Mouse (Mus musculus): Measurements from ENCODE around the gene Dnase2b.
A peak's percentile ranks its signal among the peaks of the same experiment; 100 is the strongest.

Gene Dnase2b

DNA sequence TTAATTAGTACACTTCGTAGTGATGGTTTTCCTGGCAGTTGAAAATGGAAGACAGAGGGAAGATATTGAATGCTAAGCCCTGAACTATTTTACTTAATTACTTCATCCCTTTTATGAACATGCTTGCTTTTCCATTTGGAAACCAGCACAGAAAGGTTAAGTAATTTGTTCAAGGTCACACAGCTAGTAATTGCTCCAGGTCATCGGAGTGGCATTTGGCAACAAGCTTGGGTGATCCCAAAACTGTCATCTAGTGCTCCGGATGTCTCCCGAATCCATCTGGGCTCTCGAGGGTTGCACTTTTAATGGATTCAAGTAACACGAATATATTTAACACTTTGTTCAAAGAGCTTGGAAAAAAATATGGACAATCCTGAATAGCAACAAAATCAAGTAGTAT lies 44.5 kb downstream of the Dnase2b start:
- DNase-seq (ENCODE audit: low read depth, low spot score) = no peak

DNA sequence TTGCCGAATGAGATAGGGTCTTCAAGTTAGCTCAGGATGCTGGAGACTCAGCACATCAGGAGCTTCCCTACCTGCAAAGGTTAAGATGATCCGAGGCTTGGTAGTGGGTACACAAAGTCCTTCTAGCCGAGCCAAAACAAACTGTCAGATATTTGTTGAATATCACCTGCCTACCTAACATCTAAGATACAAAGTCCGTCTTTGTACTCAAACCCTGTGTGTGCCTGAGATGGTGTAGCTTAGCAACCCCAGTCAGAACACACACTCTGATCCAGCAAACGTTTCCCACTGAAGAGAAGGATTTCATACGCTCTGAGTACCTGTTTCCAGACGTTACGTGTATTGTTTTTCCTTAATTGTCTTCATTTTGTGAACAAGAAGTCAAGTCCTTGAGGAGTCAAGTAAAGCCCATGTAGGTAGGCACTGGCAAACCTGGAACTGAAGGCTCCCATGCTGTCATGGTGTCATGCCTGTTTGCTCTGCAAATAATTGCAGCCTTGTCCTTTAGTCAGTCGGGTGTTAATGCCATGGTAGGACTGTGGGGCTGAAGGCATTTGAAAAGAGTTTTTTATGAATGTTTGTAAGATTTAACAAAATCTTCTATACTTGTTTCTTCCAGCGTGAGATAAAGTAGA lies 45.1 kb downstream of the Dnase2b start, which contains the start of gene Uox:
Gene Uox (plus strand): TSS at position 279 of the 635 bp plus-strand sequence.
- DNase-seq (ENCODE audit: low read depth, low spot score) = no peak

DNA sequence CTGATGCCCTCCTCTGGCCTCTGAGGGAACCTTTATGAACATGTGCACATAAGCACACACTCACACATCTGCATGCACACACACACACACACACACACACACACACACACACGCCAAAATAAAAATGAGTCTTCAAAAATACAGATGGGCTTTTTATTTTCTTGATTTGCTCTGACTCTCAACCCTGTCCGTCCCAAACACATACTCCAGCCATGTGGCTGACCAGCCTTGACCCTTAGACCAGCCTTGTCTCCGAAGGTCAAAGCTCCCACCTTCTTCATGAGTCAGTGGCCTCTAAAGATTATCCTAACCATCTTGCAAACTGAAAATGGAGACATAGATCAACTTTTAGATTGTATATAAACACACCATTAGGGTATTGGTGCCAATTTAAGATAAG lies 45.8 kb downstream of the Dnase2b start:
- no peak for DNase-seq (ENCODE audit: low read depth, low spot score)

DNA sequence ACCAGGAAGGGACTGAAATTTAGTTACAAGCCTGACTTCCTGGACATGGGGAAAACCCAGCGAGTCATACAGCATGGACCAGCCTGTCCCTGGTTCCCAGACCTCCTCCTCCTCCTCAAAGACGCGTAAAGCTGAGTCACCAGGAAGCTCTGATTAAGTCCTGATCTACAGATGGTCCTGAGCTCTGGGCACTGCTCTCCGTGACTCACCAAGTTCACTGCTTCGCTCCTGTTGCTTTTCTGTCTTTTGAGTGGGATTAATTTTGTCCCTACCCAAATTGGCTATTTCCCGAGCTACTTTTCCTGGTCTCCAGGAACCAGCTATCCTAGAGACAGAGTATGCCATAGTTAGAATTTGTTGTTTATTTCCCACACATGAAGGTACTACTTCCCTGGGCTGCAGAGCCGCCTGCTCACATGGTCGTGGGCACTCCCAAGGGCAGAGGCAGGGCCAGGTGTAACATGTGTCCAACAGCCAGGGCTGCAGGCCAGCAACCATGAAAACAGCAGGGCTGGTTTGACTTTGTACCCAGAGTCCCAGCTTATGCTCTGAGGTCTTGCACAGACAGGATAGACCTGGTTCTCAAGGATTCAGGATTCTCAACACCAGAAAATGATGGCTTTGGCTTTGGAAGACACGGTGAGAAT lies 47.4 kb downstream of the Dnase2b start:
- DNase-seq (ENCODE audit: low read depth, low spot score) = no peak

DNA sequence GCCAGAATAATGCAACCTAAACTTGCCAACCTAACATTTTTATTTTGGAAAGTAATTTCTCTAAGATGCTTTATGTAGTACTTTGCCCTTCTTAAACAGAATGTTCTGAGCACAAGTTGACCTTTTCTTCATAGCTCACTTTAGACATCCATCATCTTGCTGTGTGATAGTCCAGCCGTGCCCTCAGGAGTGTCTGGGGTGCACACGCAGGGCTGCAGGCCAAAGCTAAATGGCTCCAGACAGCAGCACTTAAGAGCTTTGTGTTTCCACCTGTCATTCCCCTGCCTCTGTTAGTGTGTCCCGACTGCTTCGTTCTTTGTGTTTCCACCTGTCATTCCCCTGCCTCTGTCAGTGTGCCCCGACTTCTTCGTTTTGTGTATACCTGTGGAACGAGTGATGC lies 48.0 kb downstream of the Dnase2b start:
- DNase-seq (ENCODE audit: low read depth, low spot score) = no peak

DNA sequence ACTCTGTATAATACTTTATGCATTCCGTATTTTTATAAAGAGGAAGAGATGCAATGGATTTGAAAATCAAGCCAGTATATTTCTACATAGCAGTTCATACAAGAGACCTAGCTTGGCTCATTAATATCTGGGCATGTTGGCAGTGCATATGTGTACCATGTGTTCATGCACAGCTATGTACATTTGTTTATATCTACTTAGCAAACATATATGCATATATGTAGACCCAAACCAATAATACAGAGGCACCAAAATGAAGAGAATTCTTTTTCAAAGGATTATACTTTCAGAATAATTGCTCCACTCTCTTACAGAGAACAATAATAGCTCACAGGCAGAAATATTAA lies 50.4 kb downstream of the Dnase2b start:
- no peak for DNase-seq (ENCODE audit: low read depth, low spot score)

DNA sequence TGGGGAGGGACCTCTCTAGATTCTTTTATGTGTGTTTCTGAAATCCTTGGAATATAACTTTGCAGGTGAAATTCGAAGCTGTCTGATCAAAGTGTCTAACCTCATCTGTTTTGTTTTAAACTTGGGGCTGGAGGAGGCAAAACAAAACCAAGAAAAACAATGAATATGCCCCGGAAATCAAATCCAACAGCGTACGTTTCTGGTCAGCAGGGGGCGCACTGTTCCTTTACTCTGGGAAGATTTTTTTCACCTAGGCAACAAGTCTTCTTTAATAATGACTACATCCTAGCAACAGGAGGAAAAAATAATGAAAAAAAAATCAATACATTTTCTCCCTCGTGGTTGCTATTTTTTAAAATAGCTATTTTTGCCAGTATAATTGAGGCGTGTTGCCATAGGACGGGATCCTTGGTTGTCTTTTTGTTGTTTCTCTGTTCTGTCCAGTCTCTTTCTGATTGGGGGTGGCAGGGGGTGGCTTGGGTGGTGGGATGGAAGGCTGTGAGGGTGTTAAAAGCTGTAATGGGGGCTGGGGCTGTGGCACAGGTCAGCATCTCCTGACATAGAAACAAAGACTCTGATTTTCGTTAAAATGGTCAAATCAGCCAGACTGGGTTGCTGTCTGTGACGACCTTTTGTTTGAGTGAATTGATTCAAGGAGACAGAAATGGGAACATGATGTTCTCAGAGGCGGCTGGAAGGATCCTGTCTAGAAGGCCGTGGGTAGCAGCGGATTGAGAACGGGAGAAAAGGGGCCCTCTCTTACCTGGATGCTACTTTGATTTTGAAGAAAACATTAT lies 50.9 kb downstream of the Dnase2b start:
- peak; percentile 74 for DNase-seq (ENCODE audit: low read depth, low spot score)

DNA sequence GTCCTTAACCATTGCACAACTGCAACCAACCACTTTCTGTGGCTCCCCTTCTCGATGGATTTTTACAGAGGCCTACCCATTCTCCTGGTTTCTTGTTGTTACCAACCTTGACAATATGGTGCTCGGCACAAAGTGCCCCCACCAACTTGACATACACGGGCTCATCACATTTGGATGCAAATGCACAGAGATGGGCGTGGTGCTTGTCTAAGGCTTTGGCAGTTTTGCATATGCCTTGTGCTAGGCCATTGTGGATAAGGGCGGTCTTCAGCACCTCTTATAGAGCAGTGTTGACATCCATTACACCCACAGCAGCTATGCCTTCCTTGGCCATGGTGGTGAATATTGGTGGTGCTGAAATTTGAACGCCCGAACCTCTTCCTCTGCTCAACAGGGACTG lies 52.5 kb downstream of the Dnase2b start:
- DNase-seq (ENCODE audit: low read depth, low spot score) = no peak

DNA sequence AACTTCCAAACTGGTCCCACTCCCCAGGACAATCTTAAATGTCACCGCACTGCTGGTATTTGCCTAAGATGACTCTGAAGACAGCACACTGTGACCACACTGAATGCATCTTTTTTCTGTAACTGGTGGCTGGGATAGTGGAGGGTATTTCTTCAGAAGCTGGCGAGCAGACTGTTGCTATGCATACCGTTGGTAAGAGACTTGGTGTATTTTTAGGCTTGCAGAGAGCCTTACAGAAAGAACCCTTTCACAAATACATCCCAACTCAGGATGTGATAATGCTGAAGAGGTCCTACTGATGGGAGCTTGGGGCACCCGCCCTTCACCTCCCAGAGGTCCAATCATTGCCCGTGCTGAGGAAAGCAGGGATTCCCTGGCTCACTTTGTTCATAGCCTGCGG lies 57.9 kb downstream of the Dnase2b start:
- no peak for DNase-seq (ENCODE audit: low read depth, low spot score)

DNA sequence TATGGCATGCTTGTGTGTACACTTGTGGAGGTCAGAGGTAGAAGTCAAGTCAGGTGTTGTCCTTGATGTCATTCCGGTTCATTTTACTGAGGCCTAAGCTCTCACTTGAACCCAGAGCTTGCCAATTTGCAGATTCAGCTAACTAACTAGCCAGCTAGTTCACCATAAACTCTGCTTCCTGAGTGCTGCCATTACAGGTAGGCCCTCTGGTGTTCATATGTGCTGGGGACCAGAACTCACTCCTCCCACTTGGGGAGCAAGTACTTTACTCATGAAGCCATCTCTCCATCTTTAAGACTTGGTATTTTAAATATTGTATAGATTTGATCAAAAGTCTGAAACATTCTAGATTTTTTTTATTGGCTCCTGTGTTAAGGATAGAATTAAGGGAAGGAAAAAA lies 58.8 kb downstream of the Dnase2b start:
- no peak for DNase-seq (ENCODE audit: low read depth, low spot score)

DNA sequence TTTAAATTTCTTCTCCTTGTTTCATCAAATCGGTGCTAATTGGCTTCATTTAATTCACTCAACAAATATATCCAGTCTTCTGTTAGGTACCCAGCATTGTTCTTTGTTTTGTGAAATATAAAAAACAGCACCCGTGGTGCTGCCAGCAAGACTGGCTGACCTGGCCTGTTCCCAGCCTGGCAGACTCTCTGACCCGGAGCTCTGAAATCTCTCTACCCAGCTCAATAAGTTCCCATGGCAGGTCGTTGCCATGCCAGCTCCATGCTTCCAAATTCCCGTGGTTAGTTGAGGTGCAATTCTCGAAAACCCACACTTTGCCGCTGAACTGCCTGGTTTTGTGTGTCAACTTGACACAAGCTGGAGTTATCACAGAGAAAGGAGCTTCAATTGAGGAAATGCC lies 60.6 kb downstream of the Dnase2b start:
- no peak for DNase-seq (ENCODE audit: low read depth, low spot score)

DNA sequence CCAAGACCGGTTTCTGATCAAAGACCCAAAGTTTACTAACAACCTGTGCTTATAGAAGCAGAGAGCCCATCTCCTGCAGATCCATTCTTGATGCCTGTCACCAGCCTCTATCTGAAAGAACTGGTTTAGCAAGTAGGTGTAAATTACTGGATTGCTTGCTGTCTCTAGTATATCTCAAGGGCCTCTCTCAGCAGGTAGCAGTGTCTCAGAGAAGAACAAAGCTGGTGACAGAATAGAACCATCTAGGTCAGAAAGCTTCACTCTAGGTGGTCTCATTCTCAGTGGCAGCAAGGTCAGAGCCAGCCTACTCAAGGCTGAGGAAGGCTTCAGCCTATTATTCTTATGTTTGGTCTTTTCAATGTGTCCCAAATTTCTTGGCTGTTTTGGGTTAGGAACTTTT lies 71.8 kb downstream of the Dnase2b start:
- DNase-seq (ENCODE audit: low read depth, low spot score) = no peak

DNA sequence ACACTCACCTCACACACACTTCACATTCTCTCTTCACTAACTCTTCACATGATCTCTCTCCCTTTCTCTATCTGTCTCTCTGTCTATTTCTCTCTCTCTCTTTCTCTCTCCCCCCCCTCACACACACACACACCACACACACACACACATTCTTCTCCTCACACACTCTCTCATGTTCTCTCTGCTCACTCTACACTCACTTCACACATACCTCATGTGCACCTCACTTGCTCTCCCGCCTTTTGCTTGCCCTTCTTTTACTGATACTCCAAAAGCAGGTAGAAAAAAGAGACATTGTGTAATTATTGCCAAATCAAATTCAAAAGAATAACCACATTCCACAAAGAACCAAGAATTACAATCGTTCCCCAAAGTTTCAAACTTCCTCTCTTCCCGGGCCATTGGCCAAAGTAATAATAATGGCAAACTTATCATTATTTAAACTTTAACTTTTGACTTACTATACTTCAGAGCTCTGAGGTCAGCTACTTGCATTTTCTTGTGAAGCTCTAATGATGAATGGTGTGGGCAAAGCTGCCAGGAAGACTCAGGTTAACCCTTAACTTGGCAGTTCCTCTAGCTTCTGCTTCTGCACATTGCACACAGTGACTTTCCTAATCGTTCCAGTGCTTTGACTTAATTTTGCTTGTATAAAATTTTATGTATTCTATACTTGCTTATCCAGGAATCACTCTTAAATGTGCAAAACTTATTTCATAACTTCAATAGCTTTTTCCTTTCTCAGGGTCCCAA lies 74.7 kb downstream of the Dnase2b start:
- DNase-seq (ENCODE audit: low read depth, low spot score) = no peak

DNA sequence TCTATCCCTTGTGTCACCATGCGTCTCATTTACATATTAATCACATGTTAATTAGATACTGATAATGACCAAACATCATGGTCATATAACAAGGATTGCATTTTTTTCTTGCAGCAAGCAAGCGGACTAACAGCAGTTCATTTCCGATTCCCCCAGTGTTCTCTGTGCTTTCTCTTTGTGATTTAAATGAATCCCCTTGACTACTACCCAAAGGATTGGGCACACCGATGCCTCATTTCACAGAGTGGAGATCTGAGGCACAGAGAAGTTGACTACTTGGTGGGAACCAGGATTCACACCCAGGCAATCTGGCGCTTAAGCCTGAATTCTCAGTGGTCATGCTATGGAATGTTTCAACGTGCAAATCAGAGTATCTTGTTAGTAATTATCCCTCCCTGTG lies 80.4 kb downstream of the Dnase2b start:
- DNase-seq (ENCODE audit: low read depth, low spot score) = no peak
